Mouse (Mus musculus): ENCODE results near the gene Cisd1. TPM values are rescaled to one million over a fixed set of nuclear protein-coding genes. Genes with fewer than 3 reads are reported as not detected.

Gene Cisd1
- polyA plus RNA-seq, 1 experiment from 2014 or later: 88.0 TPM

- Histone ChIP-seq H3K36me3 (peaks cover 58% of the 10 kb centered on the region), H3K9ac (no peak overlapping the region), H3K4me2 (replicated peaks) (no peak overlapping the region), H3K27me3 (no peaks in the 10 kb centered on the region), H3K9me3 (no peaks in the 10 kb centered on the region), H3K27ac (no peak overlapping the region), H3K4me3 (no peak overlapping the region), H3K4me1 (peaks cover 7% of the 10 kb centered on the region; the same call in 1 of the 2 replicates)
- WGBS: 93% methylated on average over 9 of the region's 9 CpGs
- no peak for ATAC-seq (ENCODE audit: low FRiP score, low read depth)
Observed at GRCm38 (mm10) chr10:71332859-71333258, 11.9 kb downstream of the Cisd1 start.

GRCm38 (mm10) chr10:71332376-71332775 lies 12.4 kb downstream of the Cisd1 start:
- Histone ChIP-seq H3K4me2 (replicated peaks) (no peak overlapping the region), H3K27me3 (no peaks in the 10 kb centered on the region), H3K9me3 (no peaks in the 10 kb centered on the region), H3K27ac (no peak overlapping the region), H3K4me3 (no peak overlapping the region), H3K9ac (no peak overlapping the region), H3K4me1 (0 out of 2 replicates have a peak, but pooled peaks cover 2% of the 10 kb centered on the region), H3K36me3 (peaks cover 58% of the 10 kb centered on the region)
- ATAC-seq (ENCODE audit: low FRiP score, low read depth): no peak
- WGBS: 87% methylated on average over 4 of the region's 4 CpGs

- H3K4me2 ChIP-seq (replicated peaks): no peak overlapping the region
- H3K9ac ChIP-seq: no peak overlapping the region
- no peak overlapping the region for H3K27ac ChIP-seq
- no peaks in the 10 kb centered on the region for H3K27me3 ChIP-seq
- peaks cover 58% of the 10 kb centered on the region for H3K36me3 ChIP-seq
- no peaks in the 10 kb centered on the region for H3K4me1 ChIP-seq
- ATAC-seq (ENCODE audit: low FRiP score, low read depth): no peak
- WGBS: 94% methylated on average over 7 of the region's 7 CpGs
- H3K9me3 ChIP-seq: no peaks in the 10 kb centered on the region
- H3K4me3 ChIP-seq: no peak overlapping the region
Observed at GRCm38 (mm10) chr10:71331908-71332307, 12.8 kb downstream of the Cisd1 start.

GRCm38 (mm10) chr10:71330070-71330469 lies 14.7 kb downstream of the Cisd1 start:
- 94% methylated on average over 12 of the region's 12 CpGs for WGBS
- H3K4me3 ChIP-seq: no peak overlapping the region
- no peak overlapping the region for H3K9ac ChIP-seq
- no peak overlapping the region for H3K4me2 ChIP-seq (replicated peaks)
- H3K27ac ChIP-seq: no peak overlapping the region
- H3K9me3 ChIP-seq: no peaks in the 10 kb centered on the region
- no peaks in the 10 kb centered on the region for H3K4me1 ChIP-seq
- peaks cover 45% of the 10 kb centered on the region for H3K36me3 ChIP-seq
- no peaks in the 10 kb centered on the region for H3K27me3 ChIP-seq
- no peak for ATAC-seq (ENCODE audit: low FRiP score, low read depth)

GRCm38 (mm10) chr10:71329295-71329694 lies 15.5 kb downstream of the Cisd1 start:
- Histone ChIP-seq H3K9ac (no peak overlapping the region), H3K4me3 (no peak overlapping the region), H3K9me3 (no peaks in the 10 kb centered on the region), H3K27ac (no peak overlapping the region), H3K4me2 (replicated peaks) (no peak overlapping the region), H3K4me1 (no peaks in the 10 kb centered on the region), H3K27me3 (no peaks in the 10 kb centered on the region), H3K36me3 (peaks cover 43% of the 10 kb centered on the region)
- 82% methylated on average over 6 of the region's 6 CpGs for WGBS
- ATAC-seq (ENCODE audit: low FRiP score, low read depth): no peak

- H3K9me3 ChIP-seq: no peaks in the 10 kb centered on the region
- no peaks in the 10 kb centered on the region for H3K4me1 ChIP-seq
- no peaks in the 10 kb centered on the region for H3K27me3 ChIP-seq
- H3K4me2 ChIP-seq (replicated peaks): no peak overlapping the region
- no peak overlapping the region for H3K9ac ChIP-seq
- no peak overlapping the region for H3K27ac ChIP-seq
- no peak overlapping the region for H3K4me3 ChIP-seq
- 91% methylated on average over 5 of the region's 5 CpGs for WGBS
- peaks cover 39% of the 10 kb centered on the region for H3K36me3 ChIP-seq
- no peak for ATAC-seq (ENCODE audit: low FRiP score, low read depth)
Observed at GRCm38 (mm10) chr10:71328870-71329269, 15.9 kb downstream of the Cisd1 start.

GRCm38 (mm10) chr10:71328382-71328781 lies 16.4 kb downstream of the Cisd1 start:
- Histone ChIP-seq H3K36me3 (peaks cover 35% of the 10 kb centered on the region), H3K9me3 (no peaks in the 10 kb centered on the region), H3K4me3 (no peak overlapping the region), H3K4me2 (replicated peaks) (no peak overlapping the region), H3K9ac (no peak overlapping the region), H3K4me1 (no peaks in the 10 kb centered on the region), H3K27ac (no peak overlapping the region), H3K27me3 (no peaks in the 10 kb centered on the region)
- no peak for ATAC-seq (ENCODE audit: low FRiP score, low read depth)
- WGBS: 90% methylated on average over 6 of the region's 6 CpGs

GRCm38 (mm10) chr10:71327386-71327785 lies 17.4 kb downstream of the Cisd1 start:
- H3K27me3 ChIP-seq: no peaks in the 10 kb centered on the region
- H3K27ac ChIP-seq: no peak overlapping the region
- ATAC-seq (ENCODE audit: low FRiP score, low read depth): no peak
- no peaks in the 10 kb centered on the region for H3K9me3 ChIP-seq
- H3K4me3 ChIP-seq: no peak overlapping the region
- WGBS: 89% methylated on average over 10 of the region's 10 CpGs
- no peak overlapping the region for H3K4me2 ChIP-seq (replicated peaks)
- H3K4me1 ChIP-seq: no peaks in the 10 kb centered on the region
- no peak overlapping the region for H3K9ac ChIP-seq
- peaks cover 26% of the 10 kb centered on the region for H3K36me3 ChIP-seq

- Histone ChIP-seq H3K27me3 (no peaks in the 10 kb centered on the region), H3K4me1 (no peaks in the 10 kb centered on the region), H3K27ac (no peak overlapping the region), H3K4me3 (no peak overlapping the region), H3K9me3 (no peaks in the 10 kb centered on the region), H3K9ac (no peak overlapping the region), H3K4me2 (replicated peaks) (no peak overlapping the region), H3K36me3 (peaks cover 23% of the 10 kb centered on the region)
- no peak for ATAC-seq (ENCODE audit: low FRiP score, low read depth)
- WGBS: 16% methylated on average over 7 of the region's 7 CpGs
Observed at GRCm38 (mm10) chr10:71326789-71327188, 18.0 kb downstream of the Cisd1 start.

- no peaks in the 10 kb centered on the region for H3K27me3 ChIP-seq
- peaks cover 23% of the 10 kb centered on the region for H3K36me3 ChIP-seq
- H3K4me3 ChIP-seq: no peak overlapping the region
- H3K4me2 ChIP-seq (replicated peaks): no peak overlapping the region
- no peak overlapping the region for H3K27ac ChIP-seq
- H3K9me3 ChIP-seq: no peaks in the 10 kb centered on the region
- no peaks in the 10 kb centered on the region for H3K4me1 ChIP-seq
- no peak overlapping the region for H3K9ac ChIP-seq
- no peak for ATAC-seq (ENCODE audit: low FRiP score, low read depth)
- 72% methylated on average over 7 of the region's 7 CpGs for WGBS
Observed at GRCm38 (mm10) chr10:71326123-71326522, 18.6 kb downstream of the Cisd1 start.

- H3K9ac ChIP-seq: no peak overlapping the region
- H3K4me2 ChIP-seq (replicated peaks): no peak overlapping the region
- no peaks in the 10 kb centered on the region for H3K9me3 ChIP-seq
- H3K4me3 ChIP-seq: no peak overlapping the region
- peaks cover under 1% of the 10 kb centered on the region; the same call in 1 of the 2 replicates for H3K36me3 ChIP-seq
- no peak for ATAC-seq (ENCODE audit: low FRiP score, low read depth)
- H3K27me3 ChIP-seq: no peaks in the 10 kb centered on the region
- 72% methylated on average over 8 of the region's 8 CpGs for WGBS
- H3K27ac ChIP-seq: no peak overlapping the region
- no peaks in the 10 kb centered on the region for H3K4me1 ChIP-seq
Observed at GRCm38 (mm10) chr10:71323669-71324068, 21.1 kb downstream of the Cisd1 start.

GRCm38 (mm10) chr10:71316497-71316896 lies 28.3 kb downstream of the Cisd1 start:
- Histone ChIP-seq H3K4me1 (no peaks in the 10 kb centered on the region), H3K4me2 (replicated peaks) (no peak overlapping the region), H3K4me3 (no peak overlapping the region), H3K9ac (no peak overlapping the region), H3K27ac (no peak overlapping the region), H3K9me3 (no peaks in the 10 kb centered on the region), H3K36me3 (no peaks in the 10 kb centered on the region), H3K27me3 (no peaks in the 10 kb centered on the region)
- no peak for ATAC-seq (ENCODE audit: low FRiP score, low read depth)
- 70% methylated on average over 7 of the region's 7 CpGs for WGBS

GRCm38 (mm10) chr10:71316056-71316455 lies 28.7 kb downstream of the Cisd1 start:
- Histone ChIP-seq H3K9me3 (no peaks in the 10 kb centered on the region), H3K4me2 (replicated peaks) (no peak overlapping the region), H3K36me3 (no peaks in the 10 kb centered on the region), H3K9ac (no peak overlapping the region), H3K27ac (no peak overlapping the region), H3K4me3 (no peak overlapping the region), H3K27me3 (no peaks in the 10 kb centered on the region), H3K4me1 (no peaks in the 10 kb centered on the region)
- WGBS: 78% methylated on average over 11 of the region's 11 CpGs
- no peak for ATAC-seq (ENCODE audit: low FRiP score, low read depth)

All from limb, embryonic 13.5 days (tissue).